Mouse (Mus musculus): ENCODE measurements at regions not wholly inside any gene's neighbourhood (a gene's known extent, or its start where the extent isn't known, plus 50 kb on each side); places are given as distances from the start of the nearest gene placed in this dataset.

GRCm38 (mm10) chr16:73404099-73404498 lies 1007.5 kb downstream of the Robo2 start:
- H3K27ac ChIP-seq (replicated peaks in 1 of 2; ENCODE audit: control insufficient read depth in 1 of 2, insufficient read depth in 1 of 2, low read depth in 2 of 2, low read length in 2 of 2): no peak overlapping the region
- H3K4me2 ChIP-seq (ENCODE audit: low read length): no peak overlapping the region
- no peaks in the 10 kb centered on the region for H3K4me1 ChIP-seq (ENCODE audit: control insufficient read depth in 2 of 2, insufficient read depth in 2 of 2, low read length in 2 of 2)
- WGBS: 75% methylated on average over 3 of the region's 3 CpGs
- ATAC-seq (ENCODE audit: insufficient number of reproducible peaks, insufficient read depth, low FRiP score, low read depth): no peak
- H3K9ac ChIP-seq (ENCODE audit: low read length): no peak overlapping the region
- no peak overlapping the region for H3K4me3 ChIP-seq (ENCODE audit: control insufficient read depth in 1 of 2, insufficient read depth in 1 of 2, low read depth in 1 of 2, low read length in 2 of 2)
- no peaks in the 10 kb centered on the region for H3K9me3 ChIP-seq (ENCODE audit: control insufficient read depth, low read length)
- no peaks in the 10 kb centered on the region for H3K27me3 ChIP-seq (ENCODE audit: control insufficient read depth, insufficient read depth, low read length)
- H3K36me3 ChIP-seq (ENCODE audit: control insufficient read depth, insufficient read depth, low read length): no peaks in the 10 kb centered on the region

GRCm38 (mm10) chr16:73379056-73379455 lies 1032.6 kb downstream of the Robo2 start:
- Histone ChIP-seq H3K4me3 (ENCODE audit: control insufficient read depth in 1 of 2, insufficient read depth in 1 of 2, low read depth in 1 of 2, low read length in 2 of 2) (no peak overlapping the region), H3K4me1 (ENCODE audit: control insufficient read depth in 2 of 2, insufficient read depth in 2 of 2, low read length in 2 of 2) (no peaks in the 10 kb centered on the region), H3K27me3 (ENCODE audit: control insufficient read depth, insufficient read depth, low read length) (no peaks in the 10 kb centered on the region), H3K36me3 (ENCODE audit: control insufficient read depth, insufficient read depth, low read length) (no peaks in the 10 kb centered on the region), H3K4me2 (ENCODE audit: low read length) (no peak overlapping the region), H3K9me3 (ENCODE audit: control insufficient read depth, low read length) (no peaks in the 10 kb centered on the region), H3K27ac (replicated peaks in 1 of 2; ENCODE audit: control insufficient read depth in 1 of 2, insufficient read depth in 1 of 2, low read depth in 2 of 2, low read length in 2 of 2) (no peak overlapping the region), H3K9ac (ENCODE audit: low read length) (no peak overlapping the region)
- no peak for ATAC-seq (ENCODE audit: insufficient number of reproducible peaks, insufficient read depth, low FRiP score, low read depth)
- 71% methylated on average over 2 of the region's 2 CpGs for WGBS

GRCm38 (mm10) chr16:73374608-73375165 lies 1036.9 kb downstream of the Robo2 start:
- Histone ChIP-seq H3K36me3 (ENCODE audit: control insufficient read depth, insufficient read depth, low read length) (no peaks in the 10 kb centered on the region), H3K4me3 (ENCODE audit: control insufficient read depth in 1 of 2, insufficient read depth in 1 of 2, low read depth in 1 of 2, low read length in 2 of 2) (no peak overlapping the region), H3K27me3 (ENCODE audit: control insufficient read depth, insufficient read depth, low read length) (no peaks in the 10 kb centered on the region), H3K9me3 (ENCODE audit: control insufficient read depth, low read length) (no peaks in the 10 kb centered on the region), H3K9ac (ENCODE audit: low read length) (no peak overlapping the region), H3K4me2 (ENCODE audit: low read length) (no peak overlapping the region), H3K27ac (replicated peaks in 1 of 2; ENCODE audit: control insufficient read depth in 1 of 2, insufficient read depth in 1 of 2, low read depth in 2 of 2, low read length in 2 of 2) (no peak overlapping the region), H3K4me1 (ENCODE audit: control insufficient read depth in 2 of 2, insufficient read depth in 2 of 2, low read length in 2 of 2) (no peaks in the 10 kb centered on the region)
- no peak for ATAC-seq (ENCODE audit: insufficient number of reproducible peaks, insufficient read depth, low FRiP score, low read depth)
- WGBS: 84% methylated on average over 3 of the region's 3 CpGs

GRCm38 (mm10) chr16:73368607-73369233 lies 1042.9 kb downstream of the Robo2 start:
- ATAC-seq (ENCODE audit: insufficient number of reproducible peaks, insufficient read depth, low FRiP score, low read depth): no peak
- Histone ChIP-seq H3K4me3 (ENCODE audit: control insufficient read depth in 1 of 2, insufficient read depth in 1 of 2, low read depth in 1 of 2, low read length in 2 of 2) (no peak overlapping the region), H3K4me1 (ENCODE audit: control insufficient read depth in 2 of 2, insufficient read depth in 2 of 2, low read length in 2 of 2) (no peaks in the 10 kb centered on the region), H3K4me2 (ENCODE audit: low read length) (no peak overlapping the region), H3K27me3 (ENCODE audit: control insufficient read depth, insufficient read depth, low read length) (no peaks in the 10 kb centered on the region), H3K27ac (replicated peaks in 1 of 2; ENCODE audit: control insufficient read depth in 1 of 2, insufficient read depth in 1 of 2, low read depth in 2 of 2, low read length in 2 of 2) (no peak overlapping the region), H3K36me3 (ENCODE audit: control insufficient read depth, insufficient read depth, low read length) (no peaks in the 10 kb centered on the region), H3K9ac (ENCODE audit: low read length) (no peak overlapping the region), H3K9me3 (ENCODE audit: control insufficient read depth, low read length) (no peaks in the 10 kb centered on the region)
- 68% methylated on average over 10 of the region's 10 CpGs for WGBS

- Histone ChIP-seq H3K9me3 (ENCODE audit: control insufficient read depth, low read length) (no peaks in the 10 kb centered on the region), H3K36me3 (ENCODE audit: control insufficient read depth, insufficient read depth, low read length) (no peaks in the 10 kb centered on the region), H3K4me1 (ENCODE audit: control insufficient read depth in 2 of 2, insufficient read depth in 2 of 2, low read length in 2 of 2) (no peaks in the 10 kb centered on the region), H3K27ac (replicated peaks in 1 of 2; ENCODE audit: control insufficient read depth in 1 of 2, insufficient read depth in 1 of 2, low read depth in 2 of 2, low read length in 2 of 2) (no peak overlapping the region), H3K4me2 (ENCODE audit: low read length) (no peak overlapping the region), H3K9ac (ENCODE audit: low read length) (no peak overlapping the region), H3K4me3 (ENCODE audit: control insufficient read depth in 1 of 2, insufficient read depth in 1 of 2, low read depth in 1 of 2, low read length in 2 of 2) (no peak overlapping the region), H3K27me3 (ENCODE audit: control insufficient read depth, insufficient read depth, low read length) (no peaks in the 10 kb centered on the region)
- 88% methylated on average over 5 of the region's 5 CpGs for WGBS
- ATAC-seq (ENCODE audit: insufficient number of reproducible peaks, insufficient read depth, low FRiP score, low read depth): no peak
Observed at GRCm38 (mm10) chr16:73367926-73368325, 1043.7 kb downstream of the Robo2 start.

GRCm38 (mm10) chr16:73367226-73367840 lies 1044.3 kb downstream of the Robo2 start:
- H3K4me1 ChIP-seq (ENCODE audit: control insufficient read depth in 2 of 2, insufficient read depth in 2 of 2, low read length in 2 of 2): no peaks in the 10 kb centered on the region
- H3K36me3 ChIP-seq (ENCODE audit: control insufficient read depth, insufficient read depth, low read length): no peaks in the 10 kb centered on the region
- H3K4me3 ChIP-seq (ENCODE audit: control insufficient read depth in 1 of 2, insufficient read depth in 1 of 2, low read depth in 1 of 2, low read length in 2 of 2): no peak overlapping the region
- WGBS: 72% methylated on average over 17 of the region's 17 CpGs
- H3K9me3 ChIP-seq (ENCODE audit: control insufficient read depth, low read length): no peaks in the 10 kb centered on the region
- no peak overlapping the region for H3K9ac ChIP-seq (ENCODE audit: low read length)
- ATAC-seq (ENCODE audit: insufficient number of reproducible peaks, insufficient read depth, low FRiP score, low read depth): no peak
- no peak overlapping the region for H3K27ac ChIP-seq (replicated peaks in 1 of 2; ENCODE audit: control insufficient read depth in 1 of 2, insufficient read depth in 1 of 2, low read depth in 2 of 2, low read length in 2 of 2)
- no peaks in the 10 kb centered on the region for H3K27me3 ChIP-seq (ENCODE audit: control insufficient read depth, insufficient read depth, low read length)
- no peak overlapping the region for H3K4me2 ChIP-seq (ENCODE audit: low read length)

- no peaks in the 10 kb centered on the region for H3K9me3 ChIP-seq (ENCODE audit: control insufficient read depth, low read length)
- H3K27ac ChIP-seq (replicated peaks in 1 of 2; ENCODE audit: control insufficient read depth in 1 of 2, insufficient read depth in 1 of 2, low read depth in 2 of 2, low read length in 2 of 2): no peak overlapping the region
- no peaks in the 10 kb centered on the region for H3K36me3 ChIP-seq (ENCODE audit: control insufficient read depth, insufficient read depth, low read length)
- no peaks in the 10 kb centered on the region for H3K27me3 ChIP-seq (ENCODE audit: control insufficient read depth, insufficient read depth, low read length)
- no peak for ATAC-seq (ENCODE audit: insufficient number of reproducible peaks, insufficient read depth, low FRiP score, low read depth)
- WGBS: 60% methylated on average over 5 of the region's 5 CpGs
- H3K9ac ChIP-seq (ENCODE audit: low read length): no peak overlapping the region
- H3K4me3 ChIP-seq (ENCODE audit: control insufficient read depth in 1 of 2, insufficient read depth in 1 of 2, low read depth in 1 of 2, low read length in 2 of 2): no peak overlapping the region
- H3K4me1 ChIP-seq (ENCODE audit: control insufficient read depth in 2 of 2, insufficient read depth in 2 of 2, low read length in 2 of 2): no peaks in the 10 kb centered on the region
- H3K4me2 ChIP-seq (ENCODE audit: low read length): no peak overlapping the region
Observed at GRCm38 (mm10) chr16:73350698-73351097, 1042.6 kb downstream of the Robo1 start.
